Mouse (Mus musculus) lung, embryonic 15.5 days (tissue): ENCODE results near the gene Pappa2. TPM values are rescaled to one million over a fixed set of nuclear protein-coding genes. Genes with fewer than 3 reads are reported as not detected.

Experiments used
- ATAC-seq: fragments of 200-750 bp; cut with Nextera tagmentation; 2 replicates; pipeline ENCODE4 v1.8.0; 2017; ENCODE audit warnings: moderate number of reproducible peaks, borderline replicate concordance; ENCODE audit not compliant: low FRiP score, low TSS enrichment; ENCODE audit errors: extremely low read depth
- H3K27ac ChIP-seq: fragments of 300-500 bp; sonication (generic); 2 replicates; pipeline ENCODE4 v1.5.1; 2015; ENCODE audit warnings: moderate library complexity, mild to moderate bottlenecking, inconsistent platforms
- H3K27me3 ChIP-seq: fragments of 300-500 bp; sonication (generic); 2 replicates; pipeline ENCODE4 v1.6.1; 2015; ENCODE audit warnings: inconsistent platforms
- H3K36me3 ChIP-seq: fragments of 300-500 bp; sonication (generic); 2 replicates; pipeline ENCODE4 v1.6.1; 2015; ENCODE audit warnings: inconsistent platforms
- H3K4me1 ChIP-seq: fragments of 300-500 bp; sonication (generic); 2 replicates; pipeline ENCODE4 v1.6.1; 2015; ENCODE audit warnings: inconsistent platforms
- H3K4me2 ChIP-seq: fragments of 300-500 bp; sonication (generic); 2 replicates; pipeline ENCODE4 v1.6.1; 2015; ENCODE audit warnings: inconsistent platforms, mild to moderate bottlenecking, moderate library complexity
- H3K4me3 ChIP-seq: fragments of 300-500 bp; sonication (generic); 2 replicates; pipeline ENCODE4 v1.5.1; 2015; ENCODE audit warnings: mild to moderate bottlenecking, inconsistent platforms
- H3K9ac ChIP-seq: fragments of 300-500 bp; sonication (generic); 2 replicates; pipeline ENCODE4 v1.6.1; 2015; ENCODE audit warnings: inconsistent platforms
- H3K9me3 ChIP-seq: fragments of 300-500 bp; sonication (generic); 2 replicates; pipeline ENCODE4 v1.6.1; 2016; ENCODE audit warnings: inconsistent platforms
- WGBS: fragments of 180-500 bp; shearing (Covaris S2); methylation state at CpG from one replicate; pipeline ENCODE4 v1.1.7; 2015; 5-methylcytosine and 5-hydroxymethylcytosine counted together
- polyA plus RNA-seq: library from polyadenylated mRNA; unstranded; fragments of >200 nt; fragmentation: Nextera tagmentation; extraction: Ambion mirVana; gene quantifications from 2 replicates; pipeline ENCODE4 v1.2.1, GENCODE M21; 2015

The Pappa2 gene
- polyA plus RNA-seq, 1 experiment from 2014 or later: 0.85 TPM

GRCm38 (mm10) chr1:158875487-158875886, 104.8 kb downstream of the Pappa2 start:
- H3K4me1 ChIP-seq: no peaks in the 10 kb centered on the region

GRCm38 (mm10) chr1:158874552-158875077, 105.7 kb downstream of the Pappa2 start:
- no peak overlapping the region for H3K27ac ChIP-seq
- H3K27me3 ChIP-seq: no peaks in the 10 kb centered on the region
- no peak overlapping the region for H3K4me2 ChIP-seq
- no peak overlapping the region for H3K9ac ChIP-seq
- WGBS: 92% methylated on average over 2 of the region's 2 CpGs
- no peaks in the 10 kb centered on the region for H3K4me1 ChIP-seq
- H3K36me3 ChIP-seq: no peaks in the 10 kb centered on the region
- H3K4me3 ChIP-seq: no peak overlapping the region
- no peak for ATAC-seq
- H3K9me3 ChIP-seq: no peaks in the 10 kb centered on the region

More at GRCm38 (mm10) chr1:158875487-158875886, 104.8 kb downstream of the Pappa2 start:
- H3K9ac ChIP-seq: no peak overlapping the region
- ATAC-seq: no peak
- no peaks in the 10 kb centered on the region for H3K36me3 ChIP-seq
- H3K27me3 ChIP-seq: no peaks in the 10 kb centered on the region
- no peaks in the 10 kb centered on the region for H3K9me3 ChIP-seq
- no peak overlapping the region for H3K27ac ChIP-seq
- no peak overlapping the region for H3K4me3 ChIP-seq
- H3K4me2 ChIP-seq: no peak overlapping the region
- WGBS: 61% methylated on average over 3 of the region's 3 CpGs

- WGBS: 66% methylated on average over 1 of the region's 1 CpGs
- Histone ChIP-seq H3K9ac (no peak overlapping the region), H3K4me2 (no peak overlapping the region), H3K4me3 (no peak overlapping the region), H3K36me3 (no peaks in the 10 kb centered on the region), H3K4me1 (no peaks in the 10 kb centered on the region), H3K27me3 (no peaks in the 10 kb centered on the region), H3K9me3 (no peaks in the 10 kb centered on the region), H3K27ac (no peak overlapping the region)
- ATAC-seq: no peak
These were observed 106.7 kb downstream of the Pappa2 start for GRCm38 (mm10) chr1:158873631-158874030.

GRCm38 (mm10) chr1:158871401-158871800, 108.9 kb downstream of the Pappa2 start:
- Histone ChIP-seq H3K4me2 (no peak overlapping the region), H3K9me3 (no peaks in the 10 kb centered on the region), H3K27ac (no peak overlapping the region), H3K4me1 (no peaks in the 10 kb centered on the region), H3K27me3 (no peaks in the 10 kb centered on the region), H3K36me3 (no peaks in the 10 kb centered on the region), H3K4me3 (no peak overlapping the region), H3K9ac (no peak overlapping the region)
- no peak for ATAC-seq
- WGBS: 91% methylated on average over 2 of the region's 2 CpGs

GRCm38 (mm10) chr1:158860190-158860589, 120.1 kb downstream of the Pappa2 start:
- no peaks in the 10 kb centered on the region for H3K27me3 ChIP-seq
- WGBS: 70% methylated on average over 5 of the region's 5 CpGs
- H3K27ac ChIP-seq: no peak overlapping the region
- H3K9me3 ChIP-seq: no peaks in the 10 kb centered on the region
- no peaks in the 10 kb centered on the region for H3K36me3 ChIP-seq
- no peaks in the 10 kb centered on the region for H3K4me1 ChIP-seq
- H3K9ac ChIP-seq: no peak overlapping the region
- H3K4me3 ChIP-seq: no peak overlapping the region
- ATAC-seq: no peak
- no peak overlapping the region for H3K4me2 ChIP-seq

GRCm38 (mm10) chr1:158853936-158854882, 126.1 kb downstream of the Pappa2 start:
- Histone ChIP-seq H3K27me3 (no peaks in the 10 kb centered on the region), H3K4me2 (no peak overlapping the region), H3K36me3 (no peaks in the 10 kb centered on the region), H3K4me1 (no peaks in the 10 kb centered on the region), H3K27ac (no peak overlapping the region), H3K9me3 (no peaks in the 10 kb centered on the region), H3K4me3 (no peak overlapping the region), H3K9ac (no peak overlapping the region)
- WGBS: 56% methylated on average over 5 of the region's 5 CpGs
- no peak; the same call in 1 of the 2 replicates for ATAC-seq

- no peak for ATAC-seq
These were observed 127.3 kb downstream of the Pappa2 start for GRCm38 (mm10) chr1:158852836-158853567.

GRCm38 (mm10) chr1:158850459-158850858, 129.8 kb downstream of the Pappa2 start:
- Histone ChIP-seq H3K9ac (no peak overlapping the region), H3K9me3 (no peaks in the 10 kb centered on the region), H3K4me3 (no peak overlapping the region), H3K36me3 (no peaks in the 10 kb centered on the region), H3K27ac (no peak overlapping the region), H3K4me1 (no peaks in the 10 kb centered on the region), H3K4me2 (no peak overlapping the region), H3K27me3 (no peaks in the 10 kb centered on the region)
- WGBS: 62% methylated on average over 3 of the region's 3 CpGs
- no peak for ATAC-seq

More at GRCm38 (mm10) chr1:158852836-158853567, 127.3 kb downstream of the Pappa2 start:
- no peak overlapping the region for H3K9ac ChIP-seq
- no peak overlapping the region for H3K27ac ChIP-seq
- H3K4me3 ChIP-seq: no peak overlapping the region
- no peak overlapping the region for H3K4me2 ChIP-seq
- H3K36me3 ChIP-seq: no peaks in the 10 kb centered on the region
- H3K4me1 ChIP-seq: no peaks in the 10 kb centered on the region
- no peaks in the 10 kb centered on the region for H3K9me3 ChIP-seq
- WGBS: 38% methylated on average over 14 of the region's 14 CpGs
- no peaks in the 10 kb centered on the region for H3K27me3 ChIP-seq

- no peak overlapping the region for H3K27ac ChIP-seq
- H3K9me3 ChIP-seq: no peaks in the 10 kb centered on the region
- no peak overlapping the region for H3K4me2 ChIP-seq
- H3K27me3 ChIP-seq: no peaks in the 10 kb centered on the region
- WGBS: 69% methylated on average over 10 of the region's 10 CpGs
- H3K4me1 ChIP-seq: no peaks in the 10 kb centered on the region
- H3K36me3 ChIP-seq: no peaks in the 10 kb centered on the region
- no peak overlapping the region for H3K4me3 ChIP-seq
- H3K9ac ChIP-seq: no peak overlapping the region
- no peak; the same call in 1 of the 2 replicates for ATAC-seq
These were observed 135.7 kb downstream of the Pappa2 start for GRCm38 (mm10) chr1:158844604-158845003.

- H3K4me1 ChIP-seq: no peaks in the 10 kb centered on the region
- H3K9me3 ChIP-seq: no peaks in the 10 kb centered on the region
- no peak overlapping the region for H3K4me3 ChIP-seq
- H3K4me2 ChIP-seq: no peak overlapping the region
- no peaks in the 10 kb centered on the region for H3K27me3 ChIP-seq
- H3K27ac ChIP-seq: no peak overlapping the region
- no peak overlapping the region for H3K9ac ChIP-seq
- no peaks in the 10 kb centered on the region for H3K36me3 ChIP-seq
- ATAC-seq: no peak
- WGBS: 62% methylated on average over 4 of the region's 4 CpGs
These were observed 143.1 kb downstream of the Pappa2 start for GRCm38 (mm10) chr1:158837151-158837550.

GRCm38 (mm10) chr1:158830152-158830551, 150.1 kb downstream of the Pappa2 start:
- Histone ChIP-seq H3K36me3 (no peaks in the 10 kb centered on the region), H3K9me3 (no peaks in the 10 kb centered on the region), H3K27me3 (no peaks in the 10 kb centered on the region), H3K9ac (no peak overlapping the region), H3K4me2 (no peak overlapping the region), H3K4me1 (no peaks in the 10 kb centered on the region), H3K27ac (no peak overlapping the region), H3K4me3 (no peak overlapping the region)
- ATAC-seq: no peak
- WGBS: 70% methylated on average over 3 of the region's 3 CpGs

GRCm38 (mm10) chr1:158827931-158828330, 152.4 kb downstream of the Pappa2 start:
- Histone ChIP-seq H3K36me3 (no peaks in the 10 kb centered on the region), H3K4me1 (no peaks in the 10 kb centered on the region), H3K4me3 (no peak overlapping the region), H3K9ac (no peak overlapping the region), H3K27me3 (no peaks in the 10 kb centered on the region), H3K4me2 (no peak overlapping the region), H3K9me3 (no peaks in the 10 kb centered on the region), H3K27ac (no peak overlapping the region)
- ATAC-seq: no peak
